Mouse (Mus musculus): ENCODE data around the gene Gm11037.

GRCm38 (mm10) chr2:131156987-131157386, 23.7 kb downstream of the Gm11037 start:
- TF ChIP-seq POLR2A (IDR thresholded peaks at IDR 0.05; ENCODE audit: insufficient read length, low read depth), result no peak
- no peak for TF ChIP-seq MYOG (IDR thresholded peaks at IDR 0.05; ENCODE audit: control insufficient read depth in 1 of 3, insufficient read depth in 1 of 3, insufficient read length in 2 of 3, low read depth in 2 of 3)
- TF ChIP-seq TCF3 (IDR thresholded peaks at IDR 0.05; ENCODE audit: insufficient read length, low read depth), result no peak
